Mouse (Mus musculus) spleen, adult 2 months (tissue): ENCODE results near the gene Skiv2l. TPM values are rescaled to one million over a fixed set of nuclear protein-coding genes. Genes with fewer than 3 reads are reported as not detected.
A peak's percentile ranks its signal among the peaks of the same experiment; 100 is the strongest.

ENCODE experiments used
- DNase-seq, 2 experiments: peaks; one replicate each; pipeline versions ENCODE4 v3.0.0 to v3.0.0-alpha.2; 2012 to 2021; ENCODE audit warnings: low spot score in 2 of 2, low read depth in 1 of 2
- H3K27ac ChIP-seq: fragments of 200-500 bp; 2 replicates; pipeline ENCODE4 v1.5.1; 2012; ENCODE audit warnings: low read length, inconsistent platforms; ENCODE audit not compliant: insufficient read depth
- H3K27me3 ChIP-seq: fragments of 200-500 bp; 2 replicates; pipeline ENCODE4 v1.6.1; 2012; ENCODE audit warnings: mild to moderate bottlenecking, moderate library complexity, low read length, inconsistent platforms; ENCODE audit not compliant: control insufficient read depth, insufficient read depth
- H3K36me3 ChIP-seq: fragments of 200-500 bp; 2 replicates; pipeline ENCODE4 v1.6.1; 2012; ENCODE audit warnings: mild to moderate bottlenecking, low read length, inconsistent platforms; ENCODE audit not compliant: control insufficient read depth, insufficient read depth
- H3K4me1 ChIP-seq: fragments of 200-500 bp; 2 replicates; pipeline ENCODE4 v1.6.1; 2011; ENCODE audit warnings: inconsistent platforms; ENCODE audit not compliant: control insufficient read depth, insufficient read depth, insufficient read length
- H3K4me3 ChIP-seq: fragments of 200-500 bp; 2 replicates; pipeline ENCODE4 v1.5.1; 2011; ENCODE audit warnings: mild to moderate bottlenecking, inconsistent platforms; ENCODE audit not compliant: insufficient read depth, insufficient read length; ENCODE audit errors: extremely low read depth
- CTCF ChIP-seq: fragments of 200-500 bp; IDR thresholded peaks from 2 replicates; pipeline ENCODE4 v1.5.1; 2011; ENCODE audit warnings: mild to moderate bottlenecking, inconsistent platforms; ENCODE audit not compliant: insufficient read depth, insufficient read length, insufficient replicate concordance; ENCODE audit errors: extremely low read depth
- POLR2A ChIP-seq: fragments of 200-500 bp; IDR thresholded peaks from 2 replicates; pipeline ENCODE4 v1.6.1; 2011; ENCODE audit warnings: low read depth, low read length, inconsistent platforms
- WGBS: fragments of 180-500 bp; shearing (Covaris S2); methylation state at CpG from one replicate; pipeline ENCODE4 v1.1.7; 2018; 5-methylcytosine and 5-hydroxymethylcytosine counted together
- polyA plus RNA-seq: library from polyadenylated mRNA; depleted of rRNA; stranded (reverse); fragments of >200 nt; gene quantifications from 2 replicates; pipeline ENCODE4 v1.2.3, GENCODE M21; 2012

The Skiv2l gene
- polyA plus RNA-seq, 1 experiment: 81.7 TPM

DNA sequence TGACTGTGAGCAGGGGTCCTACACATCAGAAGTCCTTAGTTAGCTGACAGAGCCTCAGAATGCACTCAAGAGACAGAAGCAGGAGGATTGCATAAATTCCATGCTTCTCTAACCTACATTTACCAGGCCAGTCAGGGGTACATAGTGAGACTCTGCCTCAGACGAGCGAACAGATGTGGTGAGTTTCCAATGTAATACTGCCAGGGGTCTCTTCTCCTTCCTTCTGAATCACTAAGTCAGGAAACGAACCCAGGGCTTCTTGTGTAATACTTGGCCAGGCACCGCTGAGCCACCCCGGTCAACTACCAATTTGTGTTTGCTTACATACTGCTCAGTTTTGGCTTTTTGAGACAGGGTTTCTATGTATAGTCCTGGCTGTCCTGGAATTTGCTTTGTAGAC is 37.9 kb upstream of the Skiv2l start:
- peaks cover 5% of the 10 kb centered on the region; the same call in 1 of the 2 replicates for H3K4me1 ChIP-seq
- TF ChIP-seq CTCF: no peak
- TF ChIP-seq POLR2A: no peak
- DNase-seq: no peak
- no peak overlapping the region for H3K4me3 ChIP-seq
- H3K27me3 ChIP-seq: no peaks in the 10 kb centered on the region
- H3K27ac ChIP-seq: peak overlapping the region; percentile 52
- 69% methylated on average over 5 of the region's 5 CpGs for WGBS
- no peaks in the 10 kb centered on the region for H3K36me3 ChIP-seq

DNA sequence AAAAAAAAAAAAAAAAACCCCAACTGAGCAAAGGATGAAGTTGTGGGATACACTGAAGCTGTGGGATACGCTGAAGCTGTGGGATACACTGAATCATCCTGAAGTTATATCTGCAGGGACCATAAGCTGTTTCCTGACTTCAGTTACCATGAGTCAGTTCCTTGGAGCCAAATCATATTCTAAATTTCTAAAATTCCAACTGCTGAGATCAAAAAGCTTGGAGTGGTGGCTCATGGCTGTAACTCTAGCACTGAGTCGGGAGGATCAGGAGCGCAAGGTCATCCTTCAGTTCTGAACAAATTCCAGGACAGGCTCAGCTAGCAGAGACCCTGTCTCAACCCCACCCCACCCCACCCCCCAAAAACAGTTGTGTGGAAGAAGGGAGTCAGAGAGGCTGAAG is 35.6 kb upstream of the Skiv2l start:
- no peaks in the 10 kb centered on the region for H3K27me3 ChIP-seq
- peaks cover 5% of the 10 kb centered on the region; the same call in 1 of the 2 replicates for H3K4me1 ChIP-seq
- no peaks in the 10 kb centered on the region for H3K36me3 ChIP-seq
- no peak for DNase-seq
- TF ChIP-seq POLR2A: no peak
- no peak for TF ChIP-seq CTCF
- H3K4me3 ChIP-seq: no peak overlapping the region
- H3K27ac ChIP-seq: no peak overlapping the region
- 93% methylated on average over 3 of the region's 3 CpGs for WGBS

DNA sequence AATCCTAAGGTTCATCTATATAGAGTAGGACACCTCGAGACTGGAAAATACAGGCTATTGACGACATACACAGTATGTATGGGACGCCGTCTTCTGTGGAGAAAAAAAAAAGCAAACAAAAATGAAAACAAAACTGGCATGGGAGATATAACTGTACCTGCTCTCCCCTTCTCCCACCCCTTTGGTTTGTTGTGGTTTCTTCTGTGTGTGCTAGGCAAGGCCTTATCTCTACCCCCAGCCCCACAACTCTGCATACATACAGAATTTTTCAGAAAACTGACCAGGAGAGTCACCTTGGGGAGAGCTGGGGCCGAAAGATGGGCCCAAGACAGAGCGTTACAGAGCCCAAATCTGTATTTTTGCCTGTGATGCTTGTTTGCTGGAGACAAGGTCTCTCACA is 34.7 kb upstream of the Skiv2l start:
- DNase-seq: no peak
- Histone ChIP-seq H3K4me3 (no peak overlapping the region), H3K36me3 (no peaks in the 10 kb centered on the region), H3K4me1 (peaks cover 8% of the 10 kb centered on the region; the same call in 1 of the 2 replicates), H3K27me3 (no peaks in the 10 kb centered on the region), H3K27ac (no peak overlapping the region)
- 82% methylated on average over 6 of the region's 6 CpGs for WGBS
- TF ChIP-seq POLR2A: no peak

DNA sequence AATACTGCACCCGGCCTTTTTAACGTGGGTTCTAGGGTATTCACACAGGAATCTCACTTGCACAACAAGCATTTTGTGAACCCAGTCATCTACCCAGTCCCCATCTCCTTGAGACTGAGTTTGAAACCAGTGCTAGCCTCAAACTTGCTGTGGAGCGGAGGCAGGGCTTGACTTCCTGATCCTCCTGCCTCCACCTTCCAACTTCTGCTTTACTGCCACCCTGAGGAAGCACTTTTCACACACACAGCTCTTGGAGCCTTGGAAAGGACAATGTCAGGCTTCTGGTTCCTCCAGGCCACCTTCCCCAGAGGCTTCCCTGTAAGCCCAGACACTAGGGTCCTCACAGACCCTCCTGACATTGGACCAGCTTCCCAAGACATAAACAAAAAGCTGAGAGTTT is 33.3 kb upstream of the Skiv2l start:
- Histone ChIP-seq H3K36me3 (no peaks in the 10 kb centered on the region), H3K27ac (no peak overlapping the region), H3K27me3 (no peaks in the 10 kb centered on the region), H3K4me3 (no peak overlapping the region), H3K4me1 (peaks cover 12% of the 10 kb centered on the region; the same call in 1 of the 2 replicates)
- no peak for TF ChIP-seq CTCF
- no peak for TF ChIP-seq POLR2A
- WGBS: 47% methylated on average over 3 of the region's 3 CpGs
- no peak for DNase-seq

DNA sequence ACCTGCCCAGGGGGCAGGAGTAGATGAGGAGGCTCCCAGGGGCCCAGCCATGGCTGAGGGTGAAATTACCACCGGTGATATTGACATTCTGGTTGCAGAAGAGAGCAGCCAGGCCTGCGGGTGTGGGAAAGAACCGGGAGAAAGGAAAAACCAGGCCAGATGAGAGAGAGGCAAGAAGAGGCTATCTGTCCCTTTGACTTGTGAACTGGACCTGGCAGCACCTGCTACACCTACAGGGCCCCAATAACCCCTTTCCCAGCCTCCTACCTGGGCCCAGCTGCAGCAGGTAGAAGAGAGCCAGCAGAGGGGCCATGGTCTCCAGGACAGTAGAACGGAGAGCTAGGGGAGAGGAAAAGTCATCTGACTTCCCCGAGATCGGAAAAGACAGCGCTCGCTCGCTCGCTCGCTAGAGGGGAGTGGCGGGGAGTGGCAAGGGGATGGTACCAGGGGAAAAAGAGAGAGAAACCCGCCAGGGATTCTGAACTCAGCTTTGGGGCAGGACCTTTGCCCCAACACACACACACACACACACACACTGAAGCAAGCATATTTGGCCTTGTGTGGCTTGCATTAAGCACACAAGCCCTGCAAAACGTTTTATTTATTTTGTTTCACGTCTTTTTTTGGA is 31.8 kb upstream of the Skiv2l start, which contains the start of gene Gm20547:
Gm20547 (minus strand) TSS at position 360 of the 628 bp plus-strand sequence.
- Histone ChIP-seq H3K4me1 (peaks cover 7% of the 10 kb centered on the region; the same call in 1 of the 2 replicates), H3K27ac (no peak within 1 kb of the TSS), H3K36me3 (no peaks in the 10 kb centered on the region), H3K27me3 (no peaks in the 10 kb centered on the region), H3K4me3 (no peak within 1 kb of the TSS; the same call in 1 of the 2 replicates)
- 82% methylated on average over 15 of the region's 15 CpGs for WGBS
- no peak for TF ChIP-seq CTCF
- TF ChIP-seq POLR2A: no peak
- DNase-seq: no peak

DNA sequence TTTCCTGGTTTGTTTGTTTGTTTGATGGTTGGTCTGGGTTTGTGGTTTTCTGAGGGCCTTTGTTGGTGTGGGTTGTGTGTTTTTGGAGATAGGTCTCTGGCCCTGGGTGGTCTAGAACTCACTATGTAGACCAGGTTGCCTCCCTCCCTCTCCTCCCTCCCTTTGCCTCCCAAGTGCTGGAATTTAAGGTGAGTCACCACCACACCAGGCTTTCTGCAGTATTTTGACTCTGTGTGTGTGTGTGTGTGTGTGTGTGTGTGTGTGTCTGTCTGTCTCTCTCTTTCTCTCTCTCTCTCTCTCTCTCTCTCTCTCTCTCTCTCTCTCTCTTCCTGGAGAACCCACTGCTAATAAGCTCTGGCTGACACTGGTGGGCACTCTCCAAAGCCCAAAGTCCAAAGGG is 31.2 kb upstream of the Skiv2l start:
- no peak overlapping the region; the same call in 1 of the 2 replicates for H3K4me3 ChIP-seq
- DNase-seq: no peak
- no peak overlapping the region for H3K27ac ChIP-seq
- TF ChIP-seq CTCF (no peak), POLR2A (no peak)
- H3K36me3 ChIP-seq: no peaks in the 10 kb centered on the region
- no peaks in the 10 kb centered on the region for H3K27me3 ChIP-seq
- peaks cover 7% of the 10 kb centered on the region; the same call in 1 of the 2 replicates for H3K4me1 ChIP-seq

DNA sequence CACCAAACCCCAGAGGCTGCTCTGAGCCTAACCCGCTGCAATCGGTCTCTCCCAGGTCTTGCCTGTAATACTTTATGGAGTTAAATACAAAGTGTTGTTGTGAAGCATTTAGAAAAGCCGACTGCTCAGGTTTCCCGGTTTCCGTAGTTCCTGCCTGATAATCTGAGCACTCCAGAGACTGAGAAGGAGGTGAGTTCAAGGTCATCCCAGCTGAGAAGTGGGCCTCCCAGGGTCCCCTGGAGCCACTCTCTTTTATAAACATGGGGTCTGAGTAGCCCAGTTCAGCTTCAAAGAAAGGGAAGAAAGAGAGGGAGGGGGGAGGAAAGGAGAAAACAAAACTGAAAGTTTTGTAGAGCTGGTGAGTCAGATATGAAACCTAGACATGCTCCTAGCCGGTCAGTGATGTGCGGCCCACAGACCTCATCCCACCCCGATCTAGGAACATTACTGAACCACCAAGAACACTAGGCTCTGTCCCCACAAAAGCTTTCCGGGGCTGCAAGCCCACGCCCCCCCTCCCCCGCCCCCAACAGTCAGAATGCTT is 29.4 kb upstream of the Skiv2l start, which contains the start of gene Zbtb12:
Zbtb12 (plus strand) TSS at position 148 of the 544 bp plus-strand sequence.
- 44% methylated on average over 11 of the region's 11 CpGs for WGBS
- H3K36me3 ChIP-seq: no peaks in the 10 kb centered on the region
- DNase-seq: no peak
- H3K27ac ChIP-seq: peak within 1 kb of the TSS; percentile 3; the same call in 1 of the 2 replicates
- H3K27me3 ChIP-seq: no peaks in the 10 kb centered on the region
- TF ChIP-seq POLR2A (no peak), CTCF (no peak)
- H3K4me3 ChIP-seq: peak within 1 kb of the TSS; percentile 29; the same call in 1 of the 2 replicates
- peaks cover 7% of the 10 kb centered on the region; the same call in 1 of the 2 replicates for H3K4me1 ChIP-seq
